Mouse (Mus musculus): ENCODE data around the gene Mrpl41. TPM values are rescaled to one million over a fixed set of nuclear protein-coding genes. Genes with fewer than 3 reads are reported as not detected.

The Mrpl41 gene
- polyA plus RNA-seq, 1 experiment = 61.1 TPM

DNA sequence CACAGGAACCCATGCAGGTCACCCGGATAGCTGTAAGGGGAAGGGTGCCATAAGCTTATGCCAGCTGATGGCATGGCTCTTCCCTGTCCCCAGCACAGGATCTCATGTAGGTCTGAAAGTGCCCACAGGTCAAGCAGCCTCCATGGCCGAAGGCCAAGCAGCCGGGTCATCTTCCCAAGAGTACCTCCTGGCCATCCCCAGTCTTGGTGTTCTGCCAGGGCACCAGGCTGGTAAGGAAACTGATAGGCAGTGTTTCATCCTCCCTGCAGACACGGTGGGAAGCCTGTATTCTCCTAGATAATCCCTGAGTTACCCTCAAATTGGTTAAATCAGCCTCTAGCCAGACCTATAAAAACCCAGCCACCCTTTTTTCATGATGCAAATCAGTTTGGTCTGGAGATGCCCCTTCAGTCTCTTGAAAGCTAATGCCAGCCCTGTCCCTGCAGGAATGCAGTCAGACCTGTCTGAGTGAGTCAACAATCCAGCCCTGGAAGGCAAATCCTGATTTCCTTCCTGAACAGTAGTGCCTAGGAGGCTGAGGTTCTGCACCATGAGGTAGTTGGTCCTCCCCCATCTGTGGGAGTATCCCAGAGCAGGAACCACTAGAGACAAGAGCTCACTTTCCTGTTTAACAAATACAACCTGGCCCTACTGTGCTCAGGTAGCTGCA, 47.0 kb downstream of the Mrpl41 start:
- no peak overlapping the region; the same call in 1 of the 2 replicates for H3K27ac ChIP-seq (ENCODE audit: control insufficient read depth, insufficient read depth, low read depth, low read length, poor library complexity)
- WGBS = 61% methylated on average over 4 of the region's 4 CpGs
- no peaks in the 10 kb centered on the region for H3K4me1 ChIP-seq (ENCODE audit: control insufficient read depth, insufficient read depth, low read length)
- TF ChIP-seq CTCF (IDR thresholded peaks at IDR 0.05; ENCODE audit: control insufficient read depth, insufficient read depth, low read length) (no peak), POLR2A (IDR thresholded peaks at IDR 0.05; ENCODE audit: borderline replicate concordance, control insufficient read depth, low read depth, low read length) (no peak)
- no peak overlapping the region for H3K4me3 ChIP-seq (replicated peaks; ENCODE audit: control insufficient read depth, low read depth, low read length)

DNA sequence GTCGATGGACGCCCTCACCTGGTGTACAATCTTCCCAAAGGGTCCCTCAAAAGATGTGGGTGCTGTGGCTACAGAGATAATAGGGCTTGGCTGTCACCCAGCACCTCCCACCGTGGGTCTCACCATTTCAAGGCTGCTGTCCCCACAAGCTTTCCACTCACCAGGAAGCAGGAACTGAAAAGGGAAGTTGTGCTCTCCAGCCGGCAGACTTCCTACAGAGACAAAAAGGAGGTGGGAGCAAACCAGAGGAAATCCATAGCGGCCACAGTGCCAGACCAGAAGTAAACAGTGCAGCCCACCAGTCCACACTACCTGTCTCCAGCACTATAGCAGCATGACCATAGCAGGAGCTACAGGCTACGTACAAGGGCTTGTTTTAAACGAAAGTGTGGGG, 47.9 kb downstream of the Mrpl41 start:
- Histone ChIP-seq H3K4me3 (replicated peaks; ENCODE audit: control insufficient read depth, low read depth, low read length) (no peak overlapping the region), H3K4me1 (ENCODE audit: control insufficient read depth, insufficient read depth, low read length) (no peaks in the 10 kb centered on the region), H3K27ac (ENCODE audit: control insufficient read depth, insufficient read depth, low read depth, low read length, poor library complexity) (no peak overlapping the region)
- no peak for TF ChIP-seq CTCF (IDR thresholded peaks at IDR 0.05; ENCODE audit: control insufficient read depth, insufficient read depth, low read length)
- TF ChIP-seq POLR2A (IDR thresholded peaks at IDR 0.05; ENCODE audit: borderline replicate concordance, control insufficient read depth, low read depth, low read length) = no peak
- 39% methylated on average over 7 of the region's 7 CpGs for whole genome bisulfite sequencing

GRCm38 (mm10) chr2:24926345-24926964, 48.4 kb downstream of the Mrpl41 start:
- H3K4me3 ChIP-seq (replicated peaks; ENCODE audit: control insufficient read depth, low read depth, low read length) = no peak overlapping the region
- WGBS = 77% methylated on average over 9 of the region's 9 CpGs
- no peak for TF ChIP-seq POLR2A (IDR thresholded peaks at IDR 0.05; ENCODE audit: borderline replicate concordance, control insufficient read depth, low read depth, low read length)
- no peak for TF ChIP-seq CTCF (IDR thresholded peaks at IDR 0.05; ENCODE audit: control insufficient read depth, insufficient read depth, low read length)
- no peaks in the 10 kb centered on the region for H3K4me1 ChIP-seq (ENCODE audit: control insufficient read depth, insufficient read depth, low read length)
- no peak overlapping the region for H3K27ac ChIP-seq (ENCODE audit: control insufficient read depth, insufficient read depth, low read depth, low read length, poor library complexity)

- Histone ChIP-seq H3K4me3 (replicated peaks; ENCODE audit: control insufficient read depth, low read depth, low read length) (no peak overlapping the region), H3K27ac (ENCODE audit: control insufficient read depth, insufficient read depth, low read depth, low read length, poor library complexity) (no peak overlapping the region), H3K4me1 (ENCODE audit: control insufficient read depth, insufficient read depth, low read length) (no peaks in the 10 kb centered on the region)
- WGBS = 89% methylated on average over 8 of the region's 8 CpGs
- TF ChIP-seq POLR2A (IDR thresholded peaks at IDR 0.05; ENCODE audit: borderline replicate concordance, control insufficient read depth, low read depth, low read length) = no peak
- no peak for TF ChIP-seq CTCF (IDR thresholded peaks at IDR 0.05; ENCODE audit: control insufficient read depth, insufficient read depth, low read length)
Observed at GRCm38 (mm10) chr2:24925284-24925683, 49.6 kb downstream of the Mrpl41 start.

Other genes with a start within 250 kb of the Mrpl41 start
- 2.0 and 2.2 TPM in 2 replicates for gene Cacna1b, start 211.9 kb downstream of the Mrpl41 start, polyA plus RNA-seq (2011; ENCODE audit: insufficient read depth, insufficient read length, low replicate concordance, missing spikeins)
- gene Ehmt1, start 55.5 kb downstream of the Mrpl41 start, polyA plus RNA-seq (2011; ENCODE audit: insufficient read depth, insufficient read length, low replicate concordance, missing spikeins) = 18.0 and 31.3 TPM in 2 replicates
- gene Arrdc1, start 39.8 kb downstream of the Mrpl41 start, polyA plus RNA-seq (2011; ENCODE audit: insufficient read depth, insufficient read length, low replicate concordance, missing spikeins) = 77.0 and 140 TPM in 2 replicates
- 13.1 and 15.4 TPM in 2 replicates for gene Zmynd19, start 25.3 kb downstream of the Mrpl41 start, polyA plus RNA-seq (2011; ENCODE audit: insufficient read depth, insufficient read length, low replicate concordance, missing spikeins)
- 6.4 and 15.3 TPM in 2 replicates for gene Dph7, start 12.7 kb downstream of the Mrpl41 start, polyA plus RNA-seq (2011; ENCODE audit: insufficient read depth, insufficient read length, low replicate concordance, missing spikeins)
- gene Pnpla7, start 935 bp upstream of the Mrpl41 start, polyA plus RNA-seq (2011; ENCODE audit: insufficient read depth, insufficient read length, low replicate concordance, missing spikeins) = 45.6 and 71.4 TPM in 2 replicates
- gene Nsmf, start 79.3 kb upstream of the Mrpl41 start, polyA plus RNA-seq (2011; ENCODE audit: insufficient read depth, insufficient read length, low replicate concordance, missing spikeins) = 11.3 and 28.2 TPM in 2 replicates
- gene Entpd8, start 105.2 kb upstream of the Mrpl41 start, polyA plus RNA-seq (2011; ENCODE audit: insufficient read depth, insufficient read length, low replicate concordance, missing spikeins) = not detected in 2 replicates
- gene Noxa1, start 120.1 kb upstream of the Mrpl41 start, polyA plus RNA-seq (2011; ENCODE audit: insufficient read depth, insufficient read length, low replicate concordance, missing spikeins) = not detected in 2 replicates
- 1.7 and 2.6 TPM in 2 replicates for gene Nrarp, start 205.7 kb upstream of the Mrpl41 start, polyA plus RNA-seq (2011; ENCODE audit: insufficient read depth, insufficient read length, low replicate concordance, missing spikeins)
- gene Tor4a, start 221.8 kb upstream of the Mrpl41 start, polyA plus RNA-seq (2011; ENCODE audit: insufficient read depth, insufficient read length, low replicate concordance, missing spikeins) = 3.9 and 8.9 TPM in 2 replicates
- gene Nelfb, start 236.4 kb upstream of the Mrpl41 start, polyA plus RNA-seq (2011; ENCODE audit: insufficient read depth, insufficient read length, low replicate concordance, missing spikeins) = 26.7 and 38.0 TPM in 2 replicates
- gene Stpg3, start 239.5 kb upstream of the Mrpl41 start, polyA plus RNA-seq (2011; ENCODE audit: insufficient read depth, insufficient read length, low replicate concordance, missing spikeins) = not detected in 2 replicates
- gene Fam166a, start 243.6 kb upstream of the Mrpl41 start, polyA plus RNA-seq (2011; ENCODE audit: insufficient read depth, insufficient read length, low replicate concordance, missing spikeins) = not detected in 2 replicates
- gene Tubb4b, start 249.6 kb upstream of the Mrpl41 start, polyA plus RNA-seq (2011; ENCODE audit: insufficient read depth, insufficient read length, low replicate concordance, missing spikeins) = 319 and 327 TPM in 2 replicates